Mouse (Mus musculus): ENCODE measurements at regions not wholly inside any gene's neighbourhood (a gene's known extent, or its start where the extent isn't known, plus 50 kb on each side); places are given as distances from the start of the nearest gene placed in this dataset.

DNA sequence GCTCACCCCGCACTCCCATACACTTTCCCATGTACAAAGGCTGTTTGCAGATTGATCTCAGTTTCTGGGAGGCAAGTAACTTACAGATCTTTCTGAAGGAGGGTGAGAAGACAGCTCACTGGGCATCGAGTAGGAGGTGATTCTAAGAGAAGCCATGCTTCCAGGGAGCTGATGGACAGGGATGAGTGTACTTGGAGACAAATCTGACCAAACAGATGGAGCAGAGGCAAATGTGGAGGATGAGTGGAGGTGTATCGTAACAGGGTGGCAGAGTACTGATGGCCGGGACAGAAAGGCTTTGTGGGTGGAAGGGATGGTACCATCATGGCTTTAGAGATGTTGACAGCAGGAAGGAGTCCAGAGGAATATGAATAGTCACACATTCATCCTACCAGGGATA, 212.4 kb downstream of the Fam84a start:
- TF ChIP-seq MYOD1 (IDR thresholded peaks at IDR 0.05; ENCODE audit: control insufficient read depth in 1 of 3, insufficient read length in 2 of 3, low read depth in 2 of 3) (no peak), TCF12 (IDR thresholded peaks at IDR 0.05; ENCODE audit: insufficient read depth, poor library complexity, severe bottlenecking) (no peak), REST (IDR thresholded peaks at IDR 0.05; ENCODE audit: insufficient read depth, insufficient read length) (no peak), TCF3 (IDR thresholded peaks at IDR 0.05; ENCODE audit: insufficient read length, low read depth) (no peak), POLR2A (IDR thresholded peaks at IDR 0.05; ENCODE audit: insufficient read length, low read depth) (no peak), MYOG (IDR thresholded peaks at IDR 0.05; ENCODE audit: control insufficient read depth in 1 of 3, insufficient read depth in 1 of 3, insufficient read length in 2 of 3, low read depth in 2 of 3) (no peak)
